Mouse (Mus musculus): Measurements from ENCODE around the gene Arhgap28.

Arhgap28 gene

DNA sequence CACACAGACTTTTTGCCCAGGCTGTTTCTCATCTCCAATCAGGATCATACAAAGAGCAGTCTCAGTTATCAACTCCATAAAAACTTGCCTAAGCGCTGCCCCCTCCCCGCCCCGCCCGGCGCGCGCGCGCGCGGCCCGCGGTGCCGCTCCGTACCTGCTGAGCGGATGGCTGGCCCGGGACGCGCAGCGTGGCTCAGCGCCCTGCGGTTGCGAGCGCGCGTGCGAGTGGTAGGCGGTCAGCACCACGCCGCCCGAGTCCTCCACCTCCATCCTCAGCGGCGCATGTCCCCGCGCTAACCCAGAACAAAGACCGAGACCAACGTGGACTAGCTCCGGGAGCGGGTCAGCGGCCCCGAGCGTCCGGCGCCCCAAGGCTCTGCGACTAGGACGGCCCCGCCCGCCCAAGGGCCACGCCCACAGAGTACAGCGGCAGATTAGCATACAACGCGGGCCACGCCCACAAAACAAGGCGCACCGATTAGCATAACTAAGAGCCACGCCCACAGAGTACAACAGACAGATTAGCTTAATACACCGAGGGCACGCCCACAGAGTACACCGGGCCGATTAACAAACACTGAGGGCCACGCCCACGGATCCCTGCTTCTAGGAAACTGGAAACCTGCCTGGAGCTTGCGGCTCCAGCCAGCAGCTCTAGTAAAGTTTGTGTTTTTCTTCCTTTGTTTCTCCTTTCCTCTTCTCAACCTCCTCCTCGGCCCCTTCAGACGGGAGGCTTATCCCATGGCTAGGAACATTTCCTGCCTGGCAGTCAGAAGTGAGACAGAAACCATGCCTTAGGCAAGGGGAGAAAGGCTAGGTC is at the start of gene Arhgap28:
Arhgap28 (minus strand) TSS at position 380 of the 820 bp plus-strand sequence.
- in situ Hi-C loops (cut with MboI, MseI), result loop anchor here (10.0 kb wide), 1 partner anchor 1351 kb away; no protein-coding TSS in a partner anchor

GRCm38 (mm10) chr17:68046341-68046675 is 42.4 kb upstream of the Arhgap28 start:
- in situ Hi-C loops (cut with MboI, MseI), result no loop called here

GRCm38 (mm10) chr17:68045655-68046340 is 41.9 kb upstream of the Arhgap28 start:
- in situ Hi-C loops (cut with MboI, MseI), result no loop called here

GRCm38 (mm10) chr17:68042377-68042776 is 38.5 kb upstream of the Arhgap28 start:
- in situ Hi-C loops (cut with MboI, MseI), result no loop called here

DNA sequence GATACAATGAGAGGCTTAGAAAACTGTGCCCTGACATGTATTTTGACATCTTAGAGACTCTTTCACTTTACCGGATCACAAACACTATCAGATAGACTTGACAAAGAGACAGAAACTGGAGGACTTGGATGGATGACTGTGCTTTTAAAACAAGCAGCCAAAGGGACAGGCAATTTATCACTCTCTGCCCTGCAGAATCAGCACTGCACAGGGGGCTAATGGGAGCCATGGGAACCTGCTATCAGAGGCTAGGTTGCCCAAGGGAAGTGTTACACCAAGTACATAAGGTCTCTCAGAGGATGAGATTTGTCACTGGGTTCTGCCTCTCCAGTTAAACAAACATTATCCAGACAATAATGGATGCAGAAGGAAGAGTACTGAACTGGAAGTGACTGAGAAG is 33.1 kb upstream of the Arhgap28 start:
- in situ Hi-C loops (cut with MboI, MseI), result no loop called here

- in situ Hi-C loops (cut with MboI, MseI), result no loop called here
Measured at GRCm38 (mm10) chr17:68029495-68029894, 25.6 kb upstream of the Arhgap28 start.

- in situ Hi-C loops (cut with MboI, MseI), result no loop called here
Measured at GRCm38 (mm10) chr17:68028519-68028918, 24.6 kb upstream of the Arhgap28 start.

GRCm38 (mm10) chr17:68024327-68024726 is 20.4 kb upstream of the Arhgap28 start:
- in situ Hi-C loops (cut with MboI, MseI), result no loop called here

- in situ Hi-C loops (cut with MboI, MseI), result no loop called here
Measured at GRCm38 (mm10) chr17:68019466-68020065, 15.6 kb upstream of the Arhgap28 start.

GRCm38 (mm10) chr17:68017095-68017494 is 13.2 kb upstream of the Arhgap28 start:
- in situ Hi-C loops (cut with MboI, MseI), result no loop called here

DNA sequence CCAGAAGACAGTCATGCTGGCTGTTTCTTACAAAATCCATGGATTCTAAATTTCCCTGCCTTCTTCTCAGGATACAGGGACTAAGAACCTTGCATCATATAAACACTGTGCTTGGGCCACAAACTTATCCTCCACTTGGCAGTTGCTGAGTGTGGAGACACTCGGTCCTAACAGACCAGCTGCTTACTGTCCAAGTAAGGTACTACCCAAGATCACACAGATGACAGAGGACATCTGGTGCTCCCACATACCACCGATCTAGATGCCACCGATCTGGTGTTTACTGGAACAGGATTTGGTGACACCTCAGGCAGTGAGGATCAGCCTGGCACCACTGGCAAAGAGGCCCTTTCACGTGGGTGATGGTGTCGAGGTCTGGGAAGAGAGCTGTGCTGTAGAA is 7.7 kb upstream of the Arhgap28 start:
- in situ Hi-C loops (cut with MboI, MseI), result no loop called here

DNA sequence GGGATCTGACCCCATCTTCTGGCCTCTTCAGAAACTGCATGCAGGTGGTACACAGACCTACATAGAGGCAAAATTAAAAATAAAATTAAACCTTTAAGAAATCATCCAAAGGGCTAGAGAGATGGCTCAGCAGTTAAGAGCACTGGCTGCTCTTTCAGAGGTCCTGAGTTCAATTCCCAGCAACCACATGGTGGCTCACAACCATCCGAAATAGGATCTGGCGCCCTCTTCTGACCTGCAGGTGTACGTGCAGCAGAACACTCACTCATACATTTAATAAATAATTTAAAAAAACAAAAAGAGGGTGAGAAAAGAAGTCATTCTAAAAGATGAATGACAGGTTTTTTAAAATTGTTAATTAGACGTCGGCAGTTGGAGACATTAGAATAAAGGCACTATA is 6.1 kb upstream of the Arhgap28 start:
- in situ Hi-C loops (cut with MboI, MseI), result no loop called here

DNA sequence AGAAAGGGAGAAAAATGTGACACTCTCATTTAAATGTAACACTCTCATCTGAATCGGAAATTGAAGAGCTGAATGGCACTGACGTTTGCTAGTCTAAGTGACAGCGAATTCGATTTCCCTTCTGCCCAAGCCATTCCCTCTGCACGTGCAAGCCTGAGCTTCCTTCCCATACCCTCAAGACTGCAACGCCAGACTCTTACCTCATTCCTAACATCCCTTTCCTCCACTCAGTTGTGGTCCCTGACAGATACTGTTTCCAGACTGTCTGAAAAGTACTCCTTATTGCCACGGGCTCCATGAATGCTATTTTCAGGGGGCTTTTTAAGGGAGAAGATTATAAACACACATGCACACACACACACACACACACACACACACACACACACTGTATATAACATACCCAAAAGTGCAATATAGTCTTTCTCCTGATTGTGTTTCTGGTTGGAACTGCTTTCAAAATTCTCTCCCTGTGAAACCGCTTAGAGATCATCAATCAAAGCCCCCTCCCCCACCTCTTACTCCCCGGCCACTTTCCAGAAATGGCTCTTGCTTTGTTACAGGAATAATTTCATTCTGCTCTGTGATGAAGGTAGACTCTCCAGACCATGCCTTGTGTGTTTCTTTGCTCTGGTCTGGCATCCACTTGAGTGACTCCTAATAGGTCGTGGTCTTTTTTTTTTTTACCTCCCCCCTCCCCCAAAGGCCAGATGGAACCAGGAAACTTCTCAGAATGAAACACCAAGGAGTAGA is 836 bp upstream of the Arhgap28 start:
- in situ Hi-C loops (cut with MboI, MseI), result loop anchor here (10.0 kb wide), 1 partner anchor 1350 kb away; no protein-coding TSS in a partner anchor

DNA sequence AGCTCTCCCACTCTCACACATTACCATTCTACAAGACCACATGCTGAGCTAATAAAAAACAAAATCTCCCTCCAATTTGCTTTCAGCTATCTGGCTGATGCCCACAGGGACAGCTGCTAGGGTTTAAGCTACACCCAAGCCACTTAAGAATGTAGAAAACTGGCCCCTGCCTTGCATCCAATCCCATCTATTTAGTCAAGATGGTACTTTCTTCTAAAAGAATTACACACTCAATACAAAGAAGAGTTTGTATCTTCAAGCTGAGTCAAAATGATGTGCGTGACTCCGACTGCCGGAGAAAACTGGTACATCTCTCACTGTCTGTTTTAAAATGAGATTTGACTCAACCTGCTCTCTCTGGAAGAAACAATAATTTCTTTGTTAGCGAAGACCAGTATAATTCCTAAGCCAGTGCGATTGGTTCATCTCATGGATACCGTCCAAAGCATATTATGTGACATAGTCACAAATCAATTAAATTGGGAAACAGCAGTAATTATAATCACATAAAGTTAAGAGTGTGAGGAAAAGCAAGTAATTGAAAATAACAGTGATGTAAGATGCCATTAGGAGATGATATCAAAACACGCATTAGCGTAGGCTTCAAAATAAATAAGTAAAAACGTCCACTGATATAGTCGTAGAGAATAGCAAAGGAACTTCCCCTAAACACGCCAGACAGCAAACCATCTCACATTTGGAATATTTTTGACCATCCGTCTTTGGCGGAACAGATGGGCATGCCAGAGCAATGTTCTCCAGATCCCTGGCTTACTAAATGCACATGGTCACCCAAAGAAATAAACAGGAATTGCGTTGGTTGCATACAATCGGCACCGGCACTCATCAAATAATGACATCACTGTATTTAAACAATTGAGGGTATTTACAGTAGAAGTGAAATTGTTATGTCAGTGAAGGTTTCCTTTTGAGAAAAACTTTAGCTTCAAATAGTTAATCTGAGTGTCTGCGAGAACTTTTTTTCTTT is 1.0 kb downstream of the Arhgap28 start:
- in situ Hi-C loops (cut with MboI, MseI), result loop anchor here (10.0 kb wide), 1 partner anchor 1352 kb away; no protein-coding TSS in a partner anchor

- in situ Hi-C loops (cut with MboI, MseI), result loop anchor here (10.0 kb wide), 1 partner anchor 1355 kb away; no protein-coding TSS in a partner anchor
Measured at GRCm38 (mm10) chr17:67999801-68000200, 4.1 kb downstream of the Arhgap28 start.

DNA sequence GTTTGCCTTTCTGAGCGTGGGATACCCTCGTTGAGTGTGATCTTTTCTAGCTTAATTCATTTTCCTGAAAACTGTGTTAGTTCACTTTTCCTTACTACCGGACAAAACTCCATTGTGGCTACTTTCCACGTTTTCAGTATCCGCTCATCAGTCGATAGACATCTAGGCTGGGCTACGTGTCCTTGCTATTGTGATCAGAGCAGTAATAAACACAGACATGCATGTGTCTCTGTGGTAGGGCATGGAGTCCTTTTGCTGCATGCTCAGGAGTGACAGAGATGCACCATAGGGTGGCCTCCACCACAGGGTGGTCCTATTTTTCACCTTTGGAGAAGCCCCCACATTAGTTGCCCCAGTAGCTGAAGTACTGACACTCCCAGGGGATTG is 7.2 kb downstream of the Arhgap28 start:
- in situ Hi-C loops (cut with MboI, MseI), result no loop called here

DNA sequence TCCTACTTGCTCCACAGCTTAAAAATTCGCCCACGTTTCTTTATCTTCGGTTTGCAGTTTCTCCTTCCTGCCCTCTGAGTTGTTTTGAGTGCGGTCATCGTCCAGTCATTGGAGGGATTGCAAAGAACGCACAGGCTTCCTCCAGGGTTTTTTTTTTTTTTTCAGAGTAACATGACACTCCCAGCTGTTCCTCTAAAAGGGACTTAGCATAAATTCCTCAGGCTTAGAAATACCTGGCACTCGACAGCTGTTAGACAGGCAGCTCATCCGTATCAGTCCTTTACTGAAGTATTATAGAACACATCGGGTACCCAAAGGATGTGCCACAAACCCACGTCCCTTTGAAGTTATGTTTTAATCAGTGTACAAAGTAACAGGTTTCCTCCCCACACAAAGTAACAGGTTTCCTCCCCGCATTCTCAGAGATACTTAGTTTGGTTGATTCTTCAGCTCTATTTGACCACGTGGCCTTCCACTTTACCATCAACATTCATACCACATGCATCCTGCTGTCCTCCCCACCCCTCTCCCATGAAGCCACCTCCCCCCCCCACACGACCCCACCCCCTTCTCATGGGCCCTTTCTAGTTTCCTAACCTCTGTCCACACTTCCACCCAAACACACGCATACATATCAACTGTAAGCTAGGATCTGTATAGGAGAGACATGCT is 7.7 kb downstream of the Arhgap28 start:
- in situ Hi-C loops (cut with MboI, MseI), result no loop called here

GRCm38 (mm10) chr17:67995277-67995819 is 8.6 kb downstream of the Arhgap28 start:
- in situ Hi-C loops (cut with MboI, MseI), result no loop called here

- in situ Hi-C loops (cut with MboI, MseI), result no loop called here
Measured at GRCm38 (mm10) chr17:67994861-67995260, 9.1 kb downstream of the Arhgap28 start.

All from regulatory T cell (primary cell).